Mouse (Mus musculus): ENCODE data around the gene Pde3b. TPM values are rescaled to one million over a fixed set of nuclear protein-coding genes. Genes with fewer than 3 reads are reported as not detected.

Gene Pde3b
- polyA plus RNA-seq, 2 experiments = 1.9 to 2.5 TPM

- ATAC-seq (ENCODE audit: insufficient read depth) (no peak), DNase-seq (ENCODE audit: low read depth in 3 of 3, low spot score in 3 of 3) (no peak)
- 60% methylated on average over 1 of the region's 1 CpGs for WGBS (ENCODE audit: insufficient replicate concordance)
- Histone ChIP-seq H3K27ac (no peak overlapping the region), H3K36me3 (replicated peaks; ENCODE audit: control insufficient read depth, insufficient read depth, low read depth) (no peaks in the 10 kb centered on the region), H3K4me2 (ENCODE audit: low read depth) (no peak overlapping the region), H3K9me3 (ENCODE audit: control insufficient read depth, low read length) (no peaks in the 10 kb centered on the region), H3K9ac (replicated peaks) (no peak overlapping the region), H3K4me3 (ENCODE audit: insufficient read depth in 1 of 2, low read depth in 2 of 2, low read length in 2 of 2) (no peak overlapping the region), H3K4me1 (replicated peaks; ENCODE audit: control insufficient read depth in 2 of 2, insufficient read depth in 2 of 2, low read length in 1 of 2) (peaks cover 0 to 3% of the 10 kb centered on the region in 2 experiments; a peak in 2 of 4 replicates), H3K27me3 (ENCODE audit: control insufficient read depth, insufficient read depth, low read length) (no peaks in the 10 kb centered on the region)
- TF ChIP-seq EP300 (IDR thresholded peaks at IDR 0.05; ENCODE audit: low read depth) = no peak
- TF ChIP-seq CTCF (IDR thresholded peaks at IDR 0.05; ENCODE audit: low read depth) = no peak
Measured at GRCm38 (mm10) chr7:114459909-114460308, 44.8 kb downstream of the Pde3b start.

GRCm38 (mm10) chr7:114461727-114462126 lies 46.6 kb downstream of the Pde3b start:
- Histone ChIP-seq H3K36me3 (replicated peaks; ENCODE audit: control insufficient read depth, insufficient read depth, low read depth) (no peaks in the 10 kb centered on the region), H3K4me2 (ENCODE audit: low read depth) (no peak overlapping the region), H3K9ac (replicated peaks) (no peak overlapping the region), H3K27ac (no peak overlapping the region), H3K4me3 (ENCODE audit: insufficient read depth in 1 of 2, low read depth in 2 of 2, low read length in 2 of 2) (no peak overlapping the region), H3K4me1 (replicated peaks; ENCODE audit: control insufficient read depth in 2 of 2, insufficient read depth in 2 of 2, low read length in 1 of 2) (peaks cover 0 to 3% of the 10 kb centered on the region in 2 experiments; a peak in 2 of 4 replicates), H3K9me3 (ENCODE audit: control insufficient read depth, low read length) (no peaks in the 10 kb centered on the region), H3K27me3 (ENCODE audit: control insufficient read depth, insufficient read depth, low read length) (no peaks in the 10 kb centered on the region)
- no peak for ATAC-seq (ENCODE audit: insufficient read depth)
- no peak for DNase-seq (ENCODE audit: low read depth in 3 of 3, low spot score in 3 of 3)
- TF ChIP-seq CTCF (IDR thresholded peaks at IDR 0.05; ENCODE audit: low read depth) (no peak), EP300 (IDR thresholded peaks at IDR 0.05; ENCODE audit: low read depth) (no peak)
- 46% methylated on average over 2 of the region's 2 CpGs for WGBS (ENCODE audit: insufficient replicate concordance)

GRCm38 (mm10) chr7:114466358-114466757 lies 51.3 kb downstream of the Pde3b start:
- WGBS (ENCODE audit: insufficient replicate concordance) = 64% methylated on average over 3 of the region's 3 CpGs

GRCm38 (mm10) chr7:114472471-114472870 lies 57.4 kb downstream of the Pde3b start:
- Histone ChIP-seq H3K4me2 (ENCODE audit: low read depth) (no peak overlapping the region), H3K9ac (replicated peaks) (no peak overlapping the region), H3K27ac (no peak overlapping the region), H3K4me3 (ENCODE audit: insufficient read depth in 1 of 2, low read depth in 2 of 2, low read length in 2 of 2) (no peak overlapping the region), H3K4me1 (replicated peaks; ENCODE audit: control insufficient read depth in 2 of 2, insufficient read depth in 2 of 2, low read length in 1 of 2) (0 out of 4 replicates have a peak, but pooled peaks cover 0 to 3% of the 10 kb centered on the region in 2 experiments), H3K36me3 (replicated peaks; ENCODE audit: control insufficient read depth, insufficient read depth, low read depth) (no peaks in the 10 kb centered on the region), H3K27me3 (ENCODE audit: control insufficient read depth, insufficient read depth, low read length) (no peaks in the 10 kb centered on the region), H3K9me3 (ENCODE audit: control insufficient read depth, low read length) (no peaks in the 10 kb centered on the region)
- TF ChIP-seq EP300 (IDR thresholded peaks at IDR 0.05; ENCODE audit: low read depth) (no peak), CTCF (IDR thresholded peaks at IDR 0.05; ENCODE audit: low read depth) (no peak)
- 29% methylated on average over 2 of the region's 2 CpGs for WGBS (ENCODE audit: insufficient replicate concordance)
- DNase-seq (ENCODE audit: low read depth in 3 of 3, low spot score in 3 of 3) (no peak), ATAC-seq (ENCODE audit: insufficient read depth) (no peak)

More at GRCm38 (mm10) chr7:114466358-114466757, 51.3 kb downstream of the Pde3b start:
- no peak for DNase-seq (ENCODE audit: low read depth in 3 of 3, low spot score in 3 of 3)
- H3K36me3 ChIP-seq (replicated peaks; ENCODE audit: control insufficient read depth, insufficient read depth, low read depth) = no peaks in the 10 kb centered on the region
- no peaks in the 10 kb centered on the region for H3K4me1 ChIP-seq (replicated peaks; ENCODE audit: control insufficient read depth in 2 of 2, insufficient read depth in 2 of 2, low read length in 1 of 2)
- no peak for ATAC-seq (ENCODE audit: insufficient read depth)
- H3K27me3 ChIP-seq (ENCODE audit: control insufficient read depth, insufficient read depth, low read length) = no peaks in the 10 kb centered on the region
- TF ChIP-seq CTCF (IDR thresholded peaks at IDR 0.05; ENCODE audit: low read depth) = no peak
- no peak for TF ChIP-seq EP300 (IDR thresholded peaks at IDR 0.05; ENCODE audit: low read depth)
- no peaks in the 10 kb centered on the region for H3K9me3 ChIP-seq (ENCODE audit: control insufficient read depth, low read length)
- H3K4me2 ChIP-seq (ENCODE audit: low read depth) = no peak overlapping the region
- no peak overlapping the region for H3K9ac ChIP-seq (replicated peaks)
- no peak overlapping the region for H3K27ac ChIP-seq
- H3K4me3 ChIP-seq (ENCODE audit: insufficient read depth in 1 of 2, low read depth in 2 of 2, low read length in 2 of 2) = no peak overlapping the region

GRCm38 (mm10) chr7:114474889-114475288 lies 59.8 kb downstream of the Pde3b start:
- TF ChIP-seq EP300 (IDR thresholded peaks at IDR 0.05; ENCODE audit: low read depth) (no peak), CTCF (IDR thresholded peaks at IDR 0.05; ENCODE audit: low read depth) (no peak)
- Histone ChIP-seq H3K36me3 (replicated peaks; ENCODE audit: control insufficient read depth, insufficient read depth, low read depth) (no peaks in the 10 kb centered on the region), H3K4me2 (ENCODE audit: low read depth) (no peak overlapping the region), H3K9ac (replicated peaks) (no peak overlapping the region), H3K9me3 (ENCODE audit: control insufficient read depth, low read length) (no peaks in the 10 kb centered on the region), H3K4me1 (replicated peaks; ENCODE audit: control insufficient read depth in 2 of 2, insufficient read depth in 2 of 2, low read length in 1 of 2) (peaks cover 0 to 5% of the 10 kb centered on the region in 2 experiments; a peak in 2 of 4 replicates), H3K4me3 (ENCODE audit: insufficient read depth in 1 of 2, low read depth in 2 of 2, low read length in 2 of 2) (no peak overlapping the region), H3K27ac (no peak overlapping the region), H3K27me3 (ENCODE audit: control insufficient read depth, insufficient read depth, low read length) (no peaks in the 10 kb centered on the region)
- WGBS (ENCODE audit: insufficient replicate concordance) = 35% methylated on average over 1 of the region's 1 CpGs
- no peak for ATAC-seq (ENCODE audit: insufficient read depth)
- DNase-seq (ENCODE audit: low read depth in 3 of 3, low spot score in 3 of 3) = no peak

Data from liver, embryonic 14.5 days (tissue).